Mouse (Mus musculus): ENCODE data around the gene Sept5.

GRCm38 (mm10) chr16:18620601-18621361, 9.0 kb downstream of the Sept5 start:
- TF ChIP-seq EP300 (IDR thresholded peaks at IDR 0.05; ENCODE audit: low read depth): no peak
- no peak for TF ChIP-seq CTCF (IDR thresholded peaks at IDR 0.05; ENCODE audit: low read depth)
